Comparison of ENCODE assay signal across 8 mouse cellular contexts in genomic region chr1:75218227-75219001, GRCm38 (mm10). TPM values are rescaled to one million over a fixed set of nuclear protein-coding genes. Genes with fewer than 3 reads are reported as not detected.
A peak's percentile ranks its signal among the peaks of the same experiment; 100 is the strongest.
DNase-seq lines count a peak whose midpoint lies in the region; ATAC-seq and TF ChIP-seq lines count a peak whose summit lies in the region.

No protein-coding gene starts in this region.

- peak overlapping the region; percentile 74 for H3K9ac ChIP-seq in ES-E14 (ENCODE audit: insufficient read depth, low read depth, low read length, poor library complexity, severe bottlenecking)
- peak overlapping the region; percentile 32; the same call in 1 of the 2 replicates for H3K9ac ChIP-seq in hindbrain, embryonic 12.5 days

- peaks cover 11 to 29% of the 10 kb centered on the region in 2 experiments for H3K4me1 ChIP-seq in ES-E14 (ENCODE audit: control insufficient read depth in 2 of 2, insufficient read depth in 2 of 2, low read length in 2 of 2, poor library complexity in 1 of 2)
- peaks cover 17% of the 10 kb centered on the region for H3K4me1 ChIP-seq in hindbrain, embryonic 12.5 days

- H3K36me3 ChIP-seq in ES-E14 (ENCODE audit: control insufficient read depth, insufficient read depth, low read length, poor library complexity, severe bottlenecking) = peaks cover 37% of the 10 kb centered on the region
- peaks cover 21% of the 10 kb centered on the region for H3K36me3 ChIP-seq in hindbrain, embryonic 12.5 days

- peak; percentile 58 for ATAC-seq in hindbrain, embryonic 12.5 days (ENCODE audit: low FRiP score)

- DNase-seq in ES-E14 (ENCODE audit: low read depth, low spot score) = no peak
- DNase-seq in cerebellum, adult 11 months = peak; percentile 90
- peak; percentile 40 to 66 for DNase-seq in frontal cortex, postnatal 10 days (ENCODE audit: low spot score in 2 of 2)
- peak; percentile 52 to 60 for DNase-seq in layer of hippocampus, postnatal 14 days (ENCODE audit: low spot score in 2 of 2)
- DNase-seq in lung, postnatal 14 days = peak; percentile 52
- peak; percentile 76 to 82 for DNase-seq in right cerebral cortex, postnatal 10 days (ENCODE audit: low spot score in 2 of 2)
- no peak for DNase-seq in Muller cell, postnatal 12 days (ENCODE audit: inconsistent ontology term)

- no peak overlapping the region for H3K27ac ChIP-seq in ES-E14 (ENCODE audit: insufficient read depth, low read depth, low read length, poor library complexity, severe bottlenecking)
- no peak overlapping the region for H3K27ac ChIP-seq in hindbrain, embryonic 12.5 days

- H3K9me3 ChIP-seq in ES-E14 (ENCODE audit: control insufficient read depth, insufficient read depth, low read depth, low read length) = no peaks in the 10 kb centered on the region
- H3K9me3 ChIP-seq in hindbrain, embryonic 12.5 days (replicated peaks) = no peaks in the 10 kb centered on the region

- peak overlapping the region; percentile 70 to 97 for H3K4me3 ChIP-seq in ES-E14 (ENCODE audit: insufficient read depth in 1 of 2, low read depth in 1 of 2, low read length in 2 of 2, poor library complexity in 1 of 2, severe bottlenecking in 1 of 2)
- peak overlapping the region; percentile 49 for H3K4me3 ChIP-seq in hindbrain, embryonic 12.5 days

- 2% methylated on average over 38 of the region's 38 CpGs for WGBS in hindbrain, embryonic 12.5 days

- in situ Hi-C loops in ES-E14 (cut with MboI; ENCODE audit: low sequenced_read_pairs in 2 of 2, unreplicated experiment in 2 of 2) = no loop called here

- H3K4me2 ChIP-seq in hindbrain, embryonic 12.5 days (replicated peaks) = peak overlapping the region; percentile 91

- H3K27me3 ChIP-seq in hindbrain, embryonic 12.5 days = peaks cover 72% of the 10 kb centered on the region

TF ChIP-seq in ES-E14, 5 proteins besides CTCF, POLR2A, EP300 and RAD21:
- no peak for TF ChIP-seq ZNF384 (IDR thresholded peaks at IDR 0.05; ENCODE audit: low read depth, low read length)
- TF ChIP-seq CHD2 (IDR thresholded peaks at IDR 0.05; ENCODE audit: low read depth, low read length) = no peak
- TF ChIP-seq ZC3H11A (IDR thresholded peaks at IDR 0.05; ENCODE audit: borderline replicate concordance, low read depth, low read length) = no peak
- 0 out of 2 replicates have a peak, but pooled peaks have one; percentile 2 for TF ChIP-seq MAFK (IDR thresholded peaks at IDR 0.05; ENCODE audit: insufficient read depth, low read depth, low read length)
- TF ChIP-seq HCFC1 (IDR thresholded peaks at IDR 0.05; ENCODE audit: borderline replicate concordance, insufficient read depth, low read length) = no peak

RNA-seq across cellular contexts. Expression of gene Tuba4a, which starts 1.3 kb away (rescaled TPM):
- total RNA-seq in ES-E14 (2012; rRNA removed) = 110 and 124 TPM in 2 replicates
- polyA plus RNA-seq in hindbrain, embryonic 12.5 days (2016; fragmentation: Nextera tagmentation; extraction: Ambion mirVana) = 10.3 and 11.1 TPM in 2 replicates
- total RNA-seq in layer of hippocampus, postnatal 14 days (2021) = 100 to 1,000 TPM; 512 to 548 TPM

RNA-seq across cellular contexts. Expression of gene Stk16, which starts 7.8 kb away (rescaled TPM):
- total RNA-seq in ES-E14 (2012; rRNA removed) = 63.6 and 103 TPM in 2 replicates
- 125 and 130 TPM in 2 replicates for polyA plus RNA-seq in hindbrain, embryonic 12.5 days (2016; fragmentation: Nextera tagmentation; extraction: Ambion mirVana)
- total RNA-seq in layer of hippocampus, postnatal 14 days (2021) = 10 to 100 TPM; 90.5 to 91.4 TPM

RNA-seq across cellular contexts. Expression of gene Glb1l, which starts 7.8 kb away (rescaled TPM):
- total RNA-seq in ES-E14 (2012; rRNA removed) = 5.8 and 7.6 TPM in 2 replicates
- 21.2 and 26.3 TPM in 2 replicates for polyA plus RNA-seq in hindbrain, embryonic 12.5 days (2016; fragmentation: Nextera tagmentation; extraction: Ambion mirVana)
- total RNA-seq in layer of hippocampus, postnatal 14 days (2021) = 10 to 100 TPM; 21.3 to 21.7 TPM

RNA-seq across cellular contexts. Expression of gene A630095N17Rik, which starts 13.5 kb away (rescaled TPM):
- total RNA-seq in ES-E14 (2012; rRNA removed) = not detected in 2 replicates
- polyA plus RNA-seq in hindbrain, embryonic 12.5 days (2016; fragmentation: Nextera tagmentation; extraction: Ambion mirVana) = not detected in 2 replicates
- total RNA-seq in layer of hippocampus, postnatal 14 days (2021) = not detected

RNA-seq across cellular contexts. Expression of gene Dnajb2, which starts 17.8 kb away (rescaled TPM):
- 15.8 and 17.7 TPM in 2 replicates for total RNA-seq in ES-E14 (2012; rRNA removed)
- 54.6 and 55.2 TPM in 2 replicates for polyA plus RNA-seq in hindbrain, embryonic 12.5 days (2016; fragmentation: Nextera tagmentation; extraction: Ambion mirVana)
- 10 to 100 TPM; 60.0 to 61.1 TPM for total RNA-seq in layer of hippocampus, postnatal 14 days (2021)

Comparison
In these comparisons a context has a peak if more than half of its experiments do, and no peak if none do; other contexts are left out.
1. DNase-seq: peak in cerebellum, adult 11 months (single experiment), frontal cortex, postnatal 10 days (2 of 2), layer of hippocampus, postnatal 14 days (2 of 2), lung, postnatal 14 days (single experiment) and right cerebral cortex, postnatal 10 days (2 of 2); none in ES-E14 (single experiment) and Muller cell, postnatal 12 days (single experiment).